Mouse (Mus musculus) ES-E14 (cell line): ENCODE data around the gene Urad. TPM values are rescaled to one million over a fixed set of nuclear protein-coding genes. Genes with fewer than 3 reads are reported as not detected.

Experiments
- DNase-seq: peaks from one replicate; pipeline ENCODE4 v3.0.0-alpha.2; 2013; ENCODE audit warnings: low read depth, low spot score
- H3K27ac ChIP-seq: 2 replicates; pipeline ENCODE4 v1.5.1; 2012; ENCODE audit warnings: low read depth, mild to moderate bottlenecking, low read length, moderate library complexity, mixed read lengths; ENCODE audit not compliant: poor library complexity, insufficient read depth, severe bottlenecking
- H3K36me3 ChIP-seq: 2 replicates; pipeline ENCODE4 v1.6.1; 2012; ENCODE audit warnings: mild to moderate bottlenecking, low read length, moderate library complexity, mixed read lengths; ENCODE audit not compliant: control insufficient read depth, poor library complexity, insufficient read depth, severe bottlenecking
- H3K4me1 ChIP-seq, 2 experiments: fragments of 150-350 bp in 1 of 2; sonication (generic) in 1 of 2; 2 replicates each; pipeline ENCODE4 v1.6.1; 2012; ENCODE audit warnings: low read length in 2 of 2, mild to moderate bottlenecking in 1 of 2, mixed read lengths in 1 of 2; ENCODE audit not compliant: control insufficient read depth in 2 of 2, insufficient read depth in 2 of 2, poor library complexity in 1 of 2
- H3K4me3 ChIP-seq, 2 experiments: fragments of 150-350 bp in 1 of 2; sonication (generic) in 1 of 2; 2 replicates each; pipeline ENCODE4 v1.5.1; 2012; ENCODE audit warnings: low read length in 2 of 2, low read depth in 1 of 2, mild to moderate bottlenecking in 1 of 2, mixed read lengths in 1 of 2; ENCODE audit not compliant: insufficient read depth in 1 of 2, poor library complexity in 1 of 2, severe bottlenecking in 1 of 2
- H3K9ac ChIP-seq: 2 replicates; pipeline ENCODE4 v1.6.1; 2012; ENCODE audit warnings: low read depth, mild to moderate bottlenecking, low read length, mixed read lengths; ENCODE audit not compliant: poor library complexity, insufficient read depth, severe bottlenecking
- H3K9me3 ChIP-seq: fragments of 150-350 bp; sonication (generic); 2 replicates; pipeline ENCODE4 v1.6.1; 2012; ENCODE audit warnings: low read depth, mild to moderate bottlenecking, low read length; ENCODE audit not compliant: control insufficient read depth, insufficient read depth
- CHD2 ChIP-seq: IDR thresholded peaks from 2 replicates; pipeline ENCODE4 v1.6.1; 2014; ENCODE audit warnings: mild to moderate bottlenecking, low read depth, low read length, inconsistent platforms
- HCFC1 ChIP-seq: IDR thresholded peaks from 2 replicates; pipeline ENCODE4 v1.6.1; 2012; ENCODE audit warnings: low read length, inconsistent platforms, borderline replicate concordance; ENCODE audit not compliant: insufficient read depth
- MAFK ChIP-seq: IDR thresholded peaks from 2 replicates; pipeline ENCODE4 v1.6.1; 2014; ENCODE audit warnings: mild to moderate bottlenecking, low read depth, low read length, inconsistent platforms; ENCODE audit not compliant: insufficient read depth
- ZC3H11A ChIP-seq: IDR thresholded peaks from 2 replicates; pipeline ENCODE4 v1.6.1; 2012; ENCODE audit warnings: low read depth, mild to moderate bottlenecking, inconsistent platforms, low read length, borderline replicate concordance
- ZNF384 ChIP-seq: IDR thresholded peaks from 2 replicates; pipeline ENCODE4 v1.6.1; 2012; ENCODE audit warnings: low read depth, low read length, inconsistent platforms
- in situ Hi-C, 2 experiments: fragments of 600-800 bp; cut with MboI; formaldehyde crosslinking; loops; one replicate each; pipeline ENCODE4 v1.15.1; 2025; ENCODE audit warnings: low sequenced_read_pairs in 2 of 2, inconsistent platforms in 1 of 2; ENCODE audit not compliant: unreplicated experiment in 2 of 2
- total RNA-seq: library from RNA; depleted of rRNA; stranded (reverse); fragments of 300-350 nt; gene quantifications from 2 replicates; pipeline ENCODE4 v1.2.3, GENCODE M21; 2012

The Urad gene
- total RNA-seq, 1 experiment, result not detected

GRCm38 (mm10) chr5:147358481-147358880, 36.2 kb upstream of the Urad start:
- TF ChIP-seq MAFK (no peak), ZNF384 (no peak), HCFC1 (no peak), CHD2 (no peak)
- in situ Hi-C loops, result no loop called here
- H3K36me3 ChIP-seq, result no peaks in the 10 kb centered on the region
- no peak overlapping the region for H3K4me3 ChIP-seq
- no peak overlapping the region for H3K27ac ChIP-seq
- H3K9me3 ChIP-seq, result no peaks in the 10 kb centered on the region
- DNase-seq, result no peak
- no peak overlapping the region for H3K9ac ChIP-seq
- peaks cover 0 to 4% of the 10 kb centered on the region in 2 experiments; a peak in 2 of 4 replicates for H3K4me1 ChIP-seq

GRCm38 (mm10) chr5:147357536-147357935, 35.3 kb upstream of the Urad start:
- in situ Hi-C loops, result no loop called here
- no peak overlapping the region for H3K9ac ChIP-seq
- peak; percentile 62 for DNase-seq

GRCm38 (mm10) chr5:147356260-147357055, 34.2 kb upstream of the Urad start:
- Histone ChIP-seq H3K4me3 (no peak overlapping the region), H3K36me3 (no peaks in the 10 kb centered on the region), H3K9ac (no peak overlapping the region), H3K4me1 (peaks cover 0 to 4% of the 10 kb centered on the region in 2 experiments; a peak in 2 of 4 replicates), H3K27ac (no peak overlapping the region), H3K9me3 (no peaks in the 10 kb centered on the region)
- DNase-seq, result no peak
- TF ChIP-seq CHD2 (no peak), MAFK (no peak), HCFC1 (no peak), ZC3H11A (no peak), ZNF384 (no peak)
- in situ Hi-C loops, result no loop called here

More at GRCm38 (mm10) chr5:147357536-147357935, 35.3 kb upstream of the Urad start:
- no peak for TF ChIP-seq HCFC1
- no peak for TF ChIP-seq CHD2
- TF ChIP-seq ZC3H11A, result peak; percentile 29; the same call in 1 of the 2 replicates
- TF ChIP-seq ZNF384, result peak; percentile 29; the same call in 1 of the 2 replicates
- TF ChIP-seq MAFK, result no peak
- H3K4me3 ChIP-seq, result no peak overlapping the region
- H3K9me3 ChIP-seq, result no peaks in the 10 kb centered on the region
- peaks cover 0 to 4% of the 10 kb centered on the region in 2 experiments; a peak in 2 of 4 replicates for H3K4me1 ChIP-seq
- no peaks in the 10 kb centered on the region for H3K36me3 ChIP-seq
- H3K27ac ChIP-seq, result no peak overlapping the region

GRCm38 (mm10) chr5:147355788-147356187, 33.5 kb upstream of the Urad start:
- peaks cover 0 to 4% of the 10 kb centered on the region in 2 experiments; a peak in 2 of 4 replicates for H3K4me1 ChIP-seq
- in situ Hi-C loops, result no loop called here

More at GRCm38 (mm10) chr5:147355788-147356187, 33.5 kb upstream of the Urad start:
- no peak for DNase-seq
- no peak overlapping the region for H3K4me3 ChIP-seq
- H3K9me3 ChIP-seq, result no peaks in the 10 kb centered on the region
- no peak overlapping the region for H3K9ac ChIP-seq
- no peak overlapping the region for H3K27ac ChIP-seq
- no peaks in the 10 kb centered on the region for H3K36me3 ChIP-seq
- TF ChIP-seq HCFC1 (no peak), ZNF384 (no peak), ZC3H11A (no peak), MAFK (no peak), CHD2 (no peak)
